ENCODE assay signal across 8 mouse cellular contexts in genomic region chr8:123040110-123040650, GRCm38 (mm10). TPM values are rescaled to one million over a fixed set of nuclear protein-coding genes. Genes with fewer than 3 reads are reported as not detected.
DNase-seq lines count a peak whose midpoint lies in the region; ATAC-seq and TF ChIP-seq lines count a peak whose summit lies in the region.

No protein-coding gene starts in this region.

- no peak for DNase-seq in layer of hippocampus, adult 2 months (ENCODE audit: low spot score in 2 of 2)
- DNase-seq in layer of hippocampus, postnatal 25 days (ENCODE audit: extremely low spot score in 1 of 2, low spot score in 1 of 2), result no peak
- peak; percentile 22 for DNase-seq in embryonic facial prominence, embryonic 10.5 days (ENCODE audit: low spot score)
- DNase-seq in layer of hippocampus, adult 9-11 months, result no peak
- no peak for DNase-seq in MN1 (ENCODE audit: low spot score)
- DNase-seq in gastrocnemius, postnatal 36 days, result no peak

- peak overlapping the region; percentile 91 for H3K4me3 ChIP-seq in layer of hippocampus, adult 2 months
- peak overlapping the region; percentile 86 for H3K4me3 ChIP-seq in embryonic facial prominence, embryonic 10.5 days
- peak overlapping the region; percentile 100 for H3K4me3 ChIP-seq in intestine, embryonic 15.5 days (replicated peaks)
- H3K4me3 ChIP-seq in midbrain, embryonic 16.5 days (ENCODE audit: low read depth, low read length), result peak overlapping the region; percentile 100

- WGBS in embryonic facial prominence, embryonic 10.5 days, result 21% methylated on average over 4 of the region's 4 CpGs
- 14% methylated on average over 4 of the region's 4 CpGs for WGBS in intestine, embryonic 15.5 days
- WGBS in midbrain, embryonic 16.5 days, result 4% methylated on average over 4 of the region's 4 CpGs

- TF ChIP-seq CTCF in layer of hippocampus, adult 2 months (conservative IDR thresholded peaks at IDR 0.05), result no peak

- peaks cover 44% of the 10 kb centered on the region for H3K4me1 ChIP-seq in embryonic facial prominence, embryonic 10.5 days
- peaks cover 16% of the 10 kb centered on the region for H3K4me1 ChIP-seq in intestine, embryonic 15.5 days (replicated peaks)
- peaks cover 36% of the 10 kb centered on the region for H3K4me1 ChIP-seq in midbrain, embryonic 16.5 days (ENCODE audit: control insufficient read depth, insufficient read depth, low read length)

- no peaks in the 10 kb centered on the region for H3K27me3 ChIP-seq in embryonic facial prominence, embryonic 10.5 days (replicated peaks; ENCODE audit: low read depth, poor library complexity, severe bottlenecking)
- H3K27me3 ChIP-seq in intestine, embryonic 15.5 days (replicated peaks), result no peaks in the 10 kb centered on the region
- no peaks in the 10 kb centered on the region for H3K27me3 ChIP-seq in midbrain, embryonic 16.5 days (ENCODE audit: control insufficient read depth, insufficient read depth, low read depth, low read length)

- H3K9me3 ChIP-seq in embryonic facial prominence, embryonic 10.5 days, result no peaks in the 10 kb centered on the region
- H3K9me3 ChIP-seq in intestine, embryonic 15.5 days, result no peaks in the 10 kb centered on the region
- H3K9me3 ChIP-seq in midbrain, embryonic 16.5 days (replicated peaks; ENCODE audit: control insufficient read depth, low read length, poor library complexity, severe bottlenecking), result no peaks in the 10 kb centered on the region

- peaks cover 9% of the 10 kb centered on the region for H3K36me3 ChIP-seq in embryonic facial prominence, embryonic 10.5 days (replicated peaks)
- H3K36me3 ChIP-seq in intestine, embryonic 15.5 days, result no peaks in the 10 kb centered on the region
- no peaks in the 10 kb centered on the region for H3K36me3 ChIP-seq in midbrain, embryonic 16.5 days (ENCODE audit: control insufficient read depth, insufficient read depth, low read length)

- H3K9ac ChIP-seq in intestine, embryonic 15.5 days, result no peak overlapping the region
- H3K9ac ChIP-seq in midbrain, embryonic 16.5 days (ENCODE audit: low read depth, low read length), result peak overlapping the region; percentile 99; the same call in 1 of the 2 replicates

- H3K4me2 ChIP-seq in intestine, embryonic 15.5 days (replicated peaks), result peak overlapping the region; percentile 63
- H3K4me2 ChIP-seq in midbrain, embryonic 16.5 days (ENCODE audit: low read length), result peak overlapping the region; percentile 74

- intact Hi-C loops in gastrocnemius, postnatal 36 days (cut with DNase I), result loop anchor here (5.0 kb wide), 1 partner anchor 133 kb away; no protein-coding TSS in a partner anchor

- H3K27ac ChIP-seq in layer of hippocampus, adult 2 months, result peak overlapping the region; percentile 98; the same call in 1 of the 2 replicates
- peak overlapping the region; percentile 99 for H3K27ac ChIP-seq in embryonic facial prominence, embryonic 10.5 days (replicated peaks)
- no peak overlapping the region for H3K27ac ChIP-seq in intestine, embryonic 15.5 days
- no peak overlapping the region for H3K27ac ChIP-seq in midbrain, embryonic 16.5 days (ENCODE audit: low read length)

- no peak for ATAC-seq in intestine, embryonic 15.5 days
- no peak for ATAC-seq in midbrain, embryonic 16.5 days

RNA-seq across cellular contexts. Expression of gene Ankrd11, which starts 1.9 kb away (rescaled TPM):
- 100 to 1,000 TPM; 165 to 176 TPM for total RNA-seq in layer of hippocampus, adult 2 months (2021)
- 100 to 1,000 TPM; 147 to 171 TPM for total RNA-seq in layer of hippocampus, postnatal 25 days (2021)
- polyA plus RNA-seq in embryonic facial prominence, embryonic 10.5 days (2016; fragmentation: Nextera tagmentation; extraction: Ambion mirVana), result 41.2 and 49.2 TPM in 2 replicates
- 50.9 and 53.9 TPM in 2 replicates for polyA plus RNA-seq in intestine, embryonic 15.5 days (2015; fragmentation: Nextera tagmentation; extraction: Ambion mirVana)
- 23.2 and 25.8 TPM in 2 replicates for polyA plus RNA-seq in midbrain, embryonic 16.5 days (2015; fragmentation: Nextera tagmentation; extraction: Ambion mirVana)
- 10 to 100 TPM; 47.4 to 55.4 TPM for total RNA-seq in gastrocnemius, postnatal 36 days (2021)

RNA-seq across cellular contexts. Expression of gene Spg7, which starts 22.6 kb away (rescaled TPM):
- 10 to 100 TPM; 63.4 to 66.3 TPM for total RNA-seq in layer of hippocampus, adult 2 months (2021)
- total RNA-seq in layer of hippocampus, postnatal 25 days (2021), result 10 to 100 TPM; 54.5 to 72.1 TPM
- polyA plus RNA-seq in embryonic facial prominence, embryonic 10.5 days (2016; fragmentation: Nextera tagmentation; extraction: Ambion mirVana), result 51.3 and 54.5 TPM in 2 replicates
- 51.7 and 52.5 TPM in 2 replicates for polyA plus RNA-seq in intestine, embryonic 15.5 days (2015; fragmentation: Nextera tagmentation; extraction: Ambion mirVana)
- polyA plus RNA-seq in midbrain, embryonic 16.5 days (2015; fragmentation: Nextera tagmentation; extraction: Ambion mirVana), result 47.4 and 48.2 TPM in 2 replicates
- 10 to 100 TPM; 60.6 to 71.8 TPM for total RNA-seq in gastrocnemius, postnatal 36 days (2021)

Comparison
In these comparisons a context has a peak if more than half of its experiments do, and no peak if none do; other contexts are left out.
1. H3K27ac ChIP-seq: peak in layer of hippocampus, adult 2 months (single experiment) and embryonic facial prominence, embryonic 10.5 days (single experiment); none in intestine, embryonic 15.5 days (single experiment) and midbrain, embryonic 16.5 days (single experiment).
2. Peak in every context shown above with its lines, with median percentiles within 50 percentile points of each other: H3K4me3 ChIP-seq.